Mouse (Mus musculus): Measurements from ENCODE around the gene Vezt. TPM values are rescaled to one million over a fixed set of nuclear protein-coding genes. Genes with fewer than 3 reads are reported as not detected.

Gene Vezt
- polyA plus RNA-seq, 1 experiment from 2014 or later, result 30.0 TPM

DNA sequence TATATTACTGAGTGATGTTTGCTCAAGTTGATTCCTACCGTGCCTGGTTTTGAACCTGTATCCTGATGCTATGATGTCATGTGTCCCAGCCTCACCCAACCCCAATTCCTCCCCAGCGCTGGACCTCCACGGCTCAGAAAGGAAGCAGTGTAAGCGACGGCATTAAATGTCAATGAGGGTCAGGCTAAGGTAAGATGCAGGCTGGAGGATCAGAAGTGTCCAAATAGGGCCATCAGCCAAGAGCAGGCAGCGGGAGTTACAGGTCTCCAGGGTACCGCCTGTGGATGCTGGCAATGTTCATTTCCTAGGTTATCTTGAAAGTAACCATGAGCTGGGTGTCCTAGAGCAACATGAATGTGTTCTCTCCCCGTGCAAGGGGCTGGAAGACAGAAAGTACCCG, 104.2 kb downstream of the Vezt start:
- Histone ChIP-seq H3K36me3 (no peaks in the 10 kb centered on the region), H3K4me1 (replicated peaks) (peaks cover 7% of the 10 kb centered on the region; the same call in 1 of the 2 replicates), H3K9me3 (0 out of 2 replicates have a peak, but pooled peaks cover 8% of the 10 kb centered on the region), H3K27ac (no peak overlapping the region), H3K27me3 (peaks cover 2% of the 10 kb centered on the region; the same call in 1 of the 2 replicates), H3K4me2 (no peak overlapping the region), H3K9ac (replicated peaks) (no peak overlapping the region), H3K4me3 (replicated peaks) (no peak overlapping the region)
- ATAC-seq (ENCODE audit: insufficient number of reproducible peaks, insufficient read depth, low FRiP score, low TSS enrichment, low read depth), result no peak
- 66% methylated on average over 9 of the region's 9 CpGs for WGBS

DNA sequence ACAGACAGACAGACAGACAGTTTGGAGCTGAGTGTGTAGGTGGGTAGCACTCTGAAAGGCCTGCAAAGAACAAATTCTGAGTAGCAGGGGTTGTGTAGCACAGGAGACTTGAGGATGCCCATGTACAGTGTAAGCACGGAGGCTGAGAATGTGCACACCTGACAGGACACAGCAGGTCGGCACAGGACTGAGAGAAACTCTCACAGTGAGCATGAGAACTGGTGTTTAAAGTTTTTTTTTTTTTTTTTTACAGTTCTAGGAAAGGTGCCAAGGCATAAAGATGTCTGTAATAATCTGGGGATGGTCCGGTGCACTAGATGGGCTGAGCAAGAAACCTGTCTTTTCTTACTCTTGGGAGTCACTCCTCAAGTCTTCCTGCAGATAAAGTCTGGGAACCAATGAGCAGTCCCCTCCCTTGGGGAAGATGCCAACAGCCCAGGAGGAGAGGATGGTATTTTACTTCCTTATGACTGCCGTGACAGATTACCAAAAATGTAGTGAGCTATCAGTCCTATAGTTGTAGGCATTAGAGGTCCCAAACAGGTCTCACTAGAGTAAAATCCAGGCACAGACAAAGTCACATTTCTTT, 105.3 kb downstream of the Vezt start:
- Histone ChIP-seq H3K27ac (no peak overlapping the region), H3K36me3 (no peaks in the 10 kb centered on the region), H3K27me3 (peaks cover 2% of the 10 kb centered on the region; the same call in 1 of the 2 replicates), H3K9me3 (0 out of 2 replicates have a peak, but pooled peaks cover 8% of the 10 kb centered on the region), H3K4me1 (replicated peaks) (peaks cover 7% of the 10 kb centered on the region; the same call in 1 of the 2 replicates), H3K4me3 (replicated peaks) (no peak overlapping the region), H3K4me2 (no peak overlapping the region), H3K9ac (replicated peaks) (no peak overlapping the region)
- ATAC-seq (ENCODE audit: insufficient number of reproducible peaks, insufficient read depth, low FRiP score, low TSS enrichment, low read depth), result no peak
- 68% methylated on average over 4 of the region's 4 CpGs for WGBS

- H3K9ac ChIP-seq (replicated peaks), result no peak overlapping the region
- no peaks in the 10 kb centered on the region for H3K27me3 ChIP-seq
- WGBS, result 78% methylated on average over 5 of the region's 5 CpGs
- no peaks in the 10 kb centered on the region for H3K36me3 ChIP-seq
- H3K27ac ChIP-seq, result no peak overlapping the region
- no peak for ATAC-seq (ENCODE audit: insufficient number of reproducible peaks, insufficient read depth, low FRiP score, low TSS enrichment, low read depth)
- H3K4me1 ChIP-seq (replicated peaks), result no peaks in the 10 kb centered on the region
- 0 out of 2 replicates have a peak, but pooled peaks cover 8% of the 10 kb centered on the region for H3K9me3 ChIP-seq
- H3K4me3 ChIP-seq (replicated peaks), result no peak overlapping the region
- H3K4me2 ChIP-seq, result no peak overlapping the region
These were observed 111.0 kb downstream of the Vezt start for GRCm38 (mm10) chr10:93924666-93925065.

- no peaks in the 10 kb centered on the region for H3K36me3 ChIP-seq
- no peak overlapping the region for H3K27ac ChIP-seq
- H3K4me3 ChIP-seq (replicated peaks), result no peak overlapping the region
- no peak overlapping the region for H3K9ac ChIP-seq (replicated peaks)
- peaks cover 7% of the 10 kb centered on the region; the same call in 1 of the 2 replicates for H3K4me1 ChIP-seq (replicated peaks)
- no peak overlapping the region for H3K4me2 ChIP-seq
- no peak for ATAC-seq (ENCODE audit: insufficient number of reproducible peaks, insufficient read depth, low FRiP score, low TSS enrichment, low read depth)
- 92% methylated on average over 4 of the region's 4 CpGs for WGBS
- no peaks in the 10 kb centered on the region for H3K27me3 ChIP-seq
- H3K9me3 ChIP-seq, result 0 out of 2 replicates have a peak, but pooled peaks cover 3% of the 10 kb centered on the region
These were observed 114.5 kb downstream of the Vezt start for GRCm38 (mm10) chr10:93921160-93921559.

DNA sequence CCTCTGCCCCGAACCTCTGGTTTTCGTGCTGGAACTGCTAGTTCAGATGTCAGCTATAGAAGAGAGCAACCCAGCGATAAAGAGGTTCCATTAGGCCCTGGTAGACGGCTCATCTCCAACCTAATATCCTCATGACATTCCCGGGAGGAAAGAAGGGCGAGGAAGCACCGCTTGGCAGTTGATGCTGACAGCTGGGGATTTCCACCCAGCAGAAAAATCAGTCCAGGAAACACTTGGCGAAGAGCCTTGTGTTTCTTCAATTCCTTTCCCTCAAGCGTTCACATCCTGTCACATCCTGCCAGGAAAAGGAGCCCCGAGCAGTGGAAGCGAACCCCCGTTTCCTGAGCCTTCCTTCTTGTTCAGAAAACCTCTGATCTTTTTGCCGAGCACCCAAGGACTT, 116.4 kb downstream of the Vezt start:
- no peak overlapping the region for H3K9ac ChIP-seq (replicated peaks)
- 0 out of 2 replicates have a peak, but pooled peaks cover 3% of the 10 kb centered on the region for H3K9me3 ChIP-seq
- H3K4me3 ChIP-seq (replicated peaks), result no peak overlapping the region
- H3K4me2 ChIP-seq, result no peak overlapping the region
- ATAC-seq (ENCODE audit: insufficient number of reproducible peaks, insufficient read depth, low FRiP score, low TSS enrichment, low read depth), result no peak
- no peaks in the 10 kb centered on the region for H3K27me3 ChIP-seq
- peak overlapping the region; percentile 45; the same call in 1 of the 2 replicates for H3K27ac ChIP-seq
- no peaks in the 10 kb centered on the region for H3K36me3 ChIP-seq
- 79% methylated on average over 13 of the region's 13 CpGs for WGBS
- H3K4me1 ChIP-seq (replicated peaks), result peaks cover 21% of the 10 kb centered on the region

GRCm38 (mm10) chr10:93918701-93919100, 116.9 kb downstream of the Vezt start:
- Histone ChIP-seq H3K36me3 (no peaks in the 10 kb centered on the region), H3K27me3 (no peaks in the 10 kb centered on the region), H3K4me2 (no peak overlapping the region), H3K27ac (peak overlapping the region; percentile 45; the same call in 1 of the 2 replicates), H3K4me1 (replicated peaks) (peaks cover 21% of the 10 kb centered on the region), H3K9me3 (0 out of 2 replicates have a peak, but pooled peaks cover 3% of the 10 kb centered on the region), H3K9ac (replicated peaks) (no peak overlapping the region), H3K4me3 (replicated peaks) (no peak overlapping the region)
- 52% methylated on average over 6 of the region's 6 CpGs for WGBS
- ATAC-seq (ENCODE audit: insufficient number of reproducible peaks, insufficient read depth, low FRiP score, low TSS enrichment, low read depth), result no peak

DNA sequence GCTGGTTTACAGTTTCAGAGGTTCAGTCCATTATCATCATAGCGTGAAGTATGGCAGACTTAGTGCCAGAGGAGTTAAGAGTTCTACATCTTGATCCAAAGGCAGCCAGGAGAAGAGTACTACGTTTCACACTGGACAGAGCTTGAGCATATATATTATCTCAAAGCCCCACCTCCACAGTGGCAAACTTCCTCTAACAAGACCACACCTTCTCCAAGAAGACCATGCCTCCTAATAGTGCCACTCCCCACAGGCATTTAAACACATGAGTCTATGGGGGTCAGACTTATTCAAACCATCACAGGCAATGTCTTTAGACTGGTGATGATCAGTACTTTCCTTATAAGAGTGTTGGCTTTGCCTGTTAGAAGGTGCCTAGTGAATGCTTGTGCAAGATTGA, 117.5 kb downstream of the Vezt start:
- Histone ChIP-seq H3K4me2 (no peak overlapping the region), H3K36me3 (no peaks in the 10 kb centered on the region), H3K27me3 (no peaks in the 10 kb centered on the region), H3K4me1 (replicated peaks) (peaks cover 21% of the 10 kb centered on the region), H3K27ac (no peak overlapping the region), H3K9me3 (0 out of 2 replicates have a peak, but pooled peaks cover 3% of the 10 kb centered on the region), H3K4me3 (replicated peaks) (no peak overlapping the region), H3K9ac (replicated peaks) (no peak overlapping the region)
- 75% methylated on average over 2 of the region's 2 CpGs for WGBS
- no peak for ATAC-seq (ENCODE audit: insufficient number of reproducible peaks, insufficient read depth, low FRiP score, low TSS enrichment, low read depth)

- Histone ChIP-seq H3K27ac (no peak overlapping the region), H3K9ac (replicated peaks) (no peak overlapping the region), H3K4me3 (replicated peaks) (no peak overlapping the region), H3K4me1 (replicated peaks) (peaks cover 21% of the 10 kb centered on the region), H3K4me2 (no peak overlapping the region), H3K36me3 (no peaks in the 10 kb centered on the region), H3K9me3 (0 out of 2 replicates have a peak, but pooled peaks cover 3% of the 10 kb centered on the region), H3K27me3 (no peaks in the 10 kb centered on the region)
- ATAC-seq (ENCODE audit: insufficient number of reproducible peaks, insufficient read depth, low FRiP score, low TSS enrichment, low read depth), result no peak
- 80% methylated on average over 2 of the region's 2 CpGs for WGBS
These were observed 118.8 kb downstream of the Vezt start for GRCm38 (mm10) chr10:93916778-93917177.

GRCm38 (mm10) chr10:93915531-93916275, 119.9 kb downstream of the Vezt start:
- 0 out of 2 replicates have a peak overlapping the region, but pooled peaks have one; percentile 23 for H3K27ac ChIP-seq
- no peaks in the 10 kb centered on the region for H3K27me3 ChIP-seq
- no peak; the same call in 1 of the 2 replicates for ATAC-seq (ENCODE audit: insufficient number of reproducible peaks, insufficient read depth, low FRiP score, low TSS enrichment, low read depth)
- no peak overlapping the region for H3K4me3 ChIP-seq (replicated peaks)
- H3K36me3 ChIP-seq, result no peaks in the 10 kb centered on the region
- H3K4me2 ChIP-seq, result peak overlapping the region; percentile 32
- H3K9me3 ChIP-seq, result 0 out of 2 replicates have a peak, but pooled peaks cover 3% of the 10 kb centered on the region
- peaks cover 21% of the 10 kb centered on the region for H3K4me1 ChIP-seq (replicated peaks)
- WGBS, result 26% methylated on average over 11 of the region's 11 CpGs
- no peak overlapping the region for H3K9ac ChIP-seq (replicated peaks)

DNA sequence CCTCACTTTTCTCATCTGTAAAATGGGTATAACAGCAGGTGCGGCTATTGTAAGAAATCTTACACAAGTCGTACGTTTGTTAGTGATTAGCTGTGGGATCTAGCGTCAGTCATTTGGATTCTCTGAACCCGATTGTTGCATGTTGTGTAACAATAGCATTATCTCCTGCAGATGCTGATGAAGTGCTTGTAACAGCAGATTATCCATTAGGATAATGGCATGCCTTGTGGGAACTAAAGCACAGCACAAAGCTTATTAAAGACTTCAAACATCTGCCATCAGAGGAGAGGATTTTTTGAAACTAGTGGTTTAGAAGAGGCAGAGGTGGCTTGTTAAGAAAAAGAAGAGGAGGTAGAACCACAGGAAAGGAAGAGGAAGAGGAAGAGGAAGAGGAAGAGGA, 122.1 kb downstream of the Vezt start:
- no peaks in the 10 kb centered on the region for H3K27me3 ChIP-seq
- H3K4me3 ChIP-seq (replicated peaks), result no peak overlapping the region
- H3K9me3 ChIP-seq, result 0 out of 2 replicates have a peak, but pooled peaks cover 3% of the 10 kb centered on the region
- H3K27ac ChIP-seq, result no peak overlapping the region
- no peak overlapping the region for H3K4me2 ChIP-seq
- peaks cover 20% of the 10 kb centered on the region for H3K4me1 ChIP-seq (replicated peaks)
- no peak for ATAC-seq (ENCODE audit: insufficient number of reproducible peaks, insufficient read depth, low FRiP score, low TSS enrichment, low read depth)
- no peak overlapping the region for H3K9ac ChIP-seq (replicated peaks)
- 91% methylated on average over 5 of the region's 5 CpGs for WGBS
- no peaks in the 10 kb centered on the region for H3K36me3 ChIP-seq

DNA sequence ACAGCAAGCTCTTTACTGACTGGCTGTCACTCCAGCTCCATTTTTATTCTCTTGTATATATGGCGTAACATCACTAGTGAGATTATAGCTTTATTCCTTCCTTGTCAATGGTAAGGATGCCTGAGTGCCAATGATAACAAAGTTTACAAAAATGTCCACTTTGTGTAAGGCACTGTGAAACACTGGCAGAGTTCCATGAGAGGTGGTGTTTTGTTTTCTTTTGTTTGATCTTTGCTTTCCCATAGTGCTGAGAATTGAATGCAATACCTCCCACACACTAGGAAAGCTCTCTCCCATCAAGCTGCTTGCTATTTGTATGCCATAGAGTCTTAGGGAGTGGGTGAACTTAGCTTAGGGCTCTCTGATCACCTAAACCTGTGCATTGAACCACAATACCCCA, 122.7 kb downstream of the Vezt start:
- H3K4me2 ChIP-seq, result no peak overlapping the region
- H3K9ac ChIP-seq (replicated peaks), result no peak overlapping the region
- H3K27me3 ChIP-seq, result no peaks in the 10 kb centered on the region
- 0 out of 2 replicates have a peak, but pooled peaks cover 3% of the 10 kb centered on the region for H3K9me3 ChIP-seq
- H3K27ac ChIP-seq, result no peak overlapping the region
- H3K4me1 ChIP-seq (replicated peaks), result peaks cover 19% of the 10 kb centered on the region
- 93% methylated on average over 1 of the region's 1 CpGs for WGBS
- no peak overlapping the region for H3K4me3 ChIP-seq (replicated peaks)
- no peak for ATAC-seq (ENCODE audit: insufficient number of reproducible peaks, insufficient read depth, low FRiP score, low TSS enrichment, low read depth)
- H3K36me3 ChIP-seq, result no peaks in the 10 kb centered on the region

Measured in limb, embryonic 12.5 days (tissue).